ENCODE assay signal across 8 mouse cellular contexts in genomic region chrX:101253952-101254729, GRCm38 (mm10). TPM values are rescaled to one million over a fixed set of nuclear protein-coding genes. Genes with fewer than 3 reads are reported as not detected.
DNase-seq lines count a peak whose midpoint lies in the region; ATAC-seq lines count a peak whose summit lies in the region.

Gene Foxo4 (plus strand): TSS chrX:101254528.

- no peaks in the 10 kb centered on the region for H3K27me3 ChIP-seq in lung, embryonic 16.5 days (ENCODE audit: control insufficient read depth, insufficient read depth, low read depth, low read length)

- peaks cover 2% of the 10 kb centered on the region; the same call in 1 of the 2 replicates for H3K4me1 ChIP-seq in lung, embryonic 16.5 days (replicated peaks; ENCODE audit: control insufficient read depth, insufficient read depth, low read length)

- peak within 1 kb of the TSS; percentile 59 for H3K4me3 ChIP-seq in lung, embryonic 16.5 days (ENCODE audit: low read length)

- peak; percentile 87 to 88 for ATAC-seq in hematopoietic stem cell, adult 5-6 weeks (replicated peaks in 1 of 2; ENCODE audit: insufficient read depth in 1 of 2, low FRiP score in 2 of 2, low TSS enrichment in 1 of 2, low read depth in 1 of 2, poor library complexity in 2 of 2, severe bottlenecking in 2 of 2)
- peak; percentile 94 for ATAC-seq in lung, embryonic 16.5 days (ENCODE audit: low read depth)

- no peaks in the 10 kb centered on the region for H3K36me3 ChIP-seq in lung, embryonic 16.5 days (ENCODE audit: control insufficient read depth, insufficient read depth, low read length)

- H3K27ac ChIP-seq in lung, embryonic 16.5 days (ENCODE audit: low read length) = peak within 1 kb of the TSS; percentile 31; the same call in 1 of the 2 replicates

- WGBS in lung, embryonic 16.5 days = 18% methylated on average over 46 of the region's 47 CpGs

- peak within 1 kb of the TSS; percentile 63 for H3K4me2 ChIP-seq in lung, embryonic 16.5 days (ENCODE audit: low read depth, low read length)

- peak within 1 kb of the TSS; percentile 67 for H3K9ac ChIP-seq in lung, embryonic 16.5 days (ENCODE audit: low read length)

- peak; percentile 96 for DNase-seq in MEL-GATA-1-ER (ENCODE audit: extremely low read depth, low read depth)
- DNase-seq in cerebellum, adult 8-10 months = peak; percentile 78
- peak; percentile 89 for DNase-seq in forelimb bud, embryonic 11.5 days (ENCODE audit: low read depth, low spot score)
- DNase-seq in layer of hippocampus, adult 9-10 months (ENCODE audit: low spot score) = peak; percentile 71
- DNase-seq in ovary, postnatal 14 days (ENCODE audit: low spot score) = peak; percentile 64
- peak; percentile 91 for DNase-seq in thymus, postnatal 14 days

- H3K9me3 ChIP-seq in lung, embryonic 16.5 days (ENCODE audit: control insufficient read depth, low read length) = peaks cover 3% of the 10 kb centered on the region; the same call in 1 of the 2 replicates

RNA-seq across cellular contexts. Expression of gene Foxo4, which starts in this region (rescaled TPM):
- 17.7 and 18.0 TPM in 2 replicates for total RNA-seq in hematopoietic stem cell, adult 5-6 weeks (2017)
- 2.2 and 2.5 TPM in 2 replicates for polyA plus RNA-seq in lung, embryonic 16.5 days (2015; fragmentation: Nextera tagmentation; extraction: Ambion mirVana)

Comparison
In these comparisons a context has a peak if more than half of its experiments do, and no peak if none do; other contexts are left out.
1. Peak in every context shown above with its lines: DNase-seq, ATAC-seq, H3K4me3 ChIP-seq and H3K27ac ChIP-seq.